Mouse (Mus musculus) adrenal gland, adult 8-10 months (tissue): Measurements from ENCODE around the gene Rps17. TPM values are rescaled to one million over a fixed set of nuclear protein-coding genes. Genes with fewer than 3 reads are reported as not detected.

ENCODE experiments used
- DNase-seq: peaks from one replicate; pipeline ENCODE4 v3.0.0; 2022
- total RNA-seq, 4 experiments: library from RNA; stranded (reverse); gene quantifications; 2 replicates each; pipeline ENCODE4 v1.2.4; 2022

The Rps17 gene
- total RNA-seq, 4 experiments from 2014 or later = 1,061 to 1,116 (median 1,082) TPM

- DNase-seq = no peak
Observed at GRCm38 (mm10) chr7:81331851-81332250, 13.2 kb downstream of the Rps17 start.

GRCm38 (mm10) chr7:81330767-81331166 lies 14.3 kb downstream of the Rps17 start:
- DNase-seq = no peak

GRCm38 (mm10) chr7:81327661-81328060 lies 17.4 kb downstream of the Rps17 start:
- no peak for DNase-seq

- no peak for DNase-seq
Observed at GRCm38 (mm10) chr7:81326859-81327258, 18.2 kb downstream of the Rps17 start.

- DNase-seq = no peak
Observed at GRCm38 (mm10) chr7:81326043-81326442, 19.0 kb downstream of the Rps17 start.

- no peak for DNase-seq
Observed at GRCm38 (mm10) chr7:81321776-81322175, 23.3 kb downstream of the Rps17 start.

GRCm38 (mm10) chr7:81319749-81320148 lies 25.3 kb downstream of the Rps17 start:
- no peak for DNase-seq

- DNase-seq = no peak
Observed at GRCm38 (mm10) chr7:81315583-81315982, 29.5 kb downstream of the Rps17 start.

GRCm38 (mm10) chr7:81311581-81311980 lies 33.5 kb downstream of the Rps17 start:
- DNase-seq = no peak

GRCm38 (mm10) chr7:81311130-81311529 lies 33.9 kb downstream of the Rps17 start:
- no peak for DNase-seq

- DNase-seq = no peak
Observed at GRCm38 (mm10) chr7:81309247-81309646, 35.8 kb downstream of the Rps17 start.

- DNase-seq = no peak
Observed at GRCm38 (mm10) chr7:81307735-81308134, 37.3 kb downstream of the Rps17 start.

- DNase-seq = no peak
Observed at GRCm38 (mm10) chr7:81304675-81305074, 40.4 kb downstream of the Rps17 start.

- DNase-seq = no peak
Observed at GRCm38 (mm10) chr7:81304100-81304499, 41.0 kb downstream of the Rps17 start.

- DNase-seq = no peak
Observed at GRCm38 (mm10) chr7:81303682-81304081, 41.4 kb downstream of the Rps17 start.

GRCm38 (mm10) chr7:81301323-81301722 lies 43.7 kb downstream of the Rps17 start:
- no peak for DNase-seq

- no peak for DNase-seq
Observed at GRCm38 (mm10) chr7:81298206-81298605, 46.8 kb downstream of the Rps17 start.

GRCm38 (mm10) chr7:81295169-81295568 lies 49.9 kb downstream of the Rps17 start:
- DNase-seq = no peak

Other genes with a start within 250 kb of the Rps17 start
- not detected for gene Slc28a1, start 230.5 kb downstream of the Rps17 start, total RNA-seq
- 10 to 100 TPM; 22.3 to 41.0 (median 31.7) TPM for gene Pde8a, start 131.7 kb downstream of the Rps17 start, total RNA-seq
- 10 to 100 TPM; 49.1 to 90.6 (median 69.3) TPM for gene Cpeb1, start 110.2 kb upstream of the Rps17 start, total RNA-seq
- 10 to 100 TPM; 11.2 to 18.5 (median 14.5) TPM for gene Ap3b2, start 148.7 kb upstream of the Rps17 start, total RNA-seq
- gene BC048679, start 153.0 kb upstream of the Rps17 start, total RNA-seq = not detected
- 1 to 10 TPM in 3 of 4 experiments, under 1 TPM in 1; 0.66 to 3.4 (median 1.0) TPM for gene Fsd2, start 221.7 kb upstream of the Rps17 start, total RNA-seq
- gene Whamm, start 226.0 kb upstream of the Rps17 start, total RNA-seq = 10 to 100 TPM; 20.7 to 32.3 (median 29.1) TPM